Mouse (Mus musculus) urinary bladder, postnatal 14 days (tissue): Measurements from ENCODE around the gene Prl8a6.

Source experiments
- DNase-seq: peaks from one replicate; pipeline ENCODE4 v3.0.0; 2021; ENCODE audit warnings: low spot score

Gene Prl8a6

DNA sequence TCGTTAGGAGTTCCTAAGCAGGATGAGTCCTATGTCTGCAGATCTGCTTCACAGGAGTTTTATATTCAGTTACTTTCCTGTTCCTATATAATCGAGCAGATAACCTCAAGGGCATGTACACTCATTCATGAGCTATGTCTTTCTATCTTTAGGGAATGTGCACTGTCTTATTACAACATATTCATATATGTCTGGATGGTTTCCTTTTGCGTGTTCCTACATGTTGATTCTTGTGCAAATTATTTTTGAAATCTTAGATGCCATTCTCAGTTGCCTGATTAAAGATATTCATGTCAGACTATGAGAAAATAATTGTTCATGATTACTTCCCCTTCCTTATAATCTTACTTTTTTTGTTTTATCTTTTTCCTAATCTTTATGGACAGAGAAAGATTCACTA lies at the start of gene Prl8a6:
Gene Prl8a6, minus strand, starts transcription at position 101 of the 400 bp plus-strand sequence.
- no peak for DNase-seq

GRCm38 (mm10) chr13:27433159-27433558 lies 5.3 kb downstream of the Prl8a6 start:
- no peak for DNase-seq

DNA sequence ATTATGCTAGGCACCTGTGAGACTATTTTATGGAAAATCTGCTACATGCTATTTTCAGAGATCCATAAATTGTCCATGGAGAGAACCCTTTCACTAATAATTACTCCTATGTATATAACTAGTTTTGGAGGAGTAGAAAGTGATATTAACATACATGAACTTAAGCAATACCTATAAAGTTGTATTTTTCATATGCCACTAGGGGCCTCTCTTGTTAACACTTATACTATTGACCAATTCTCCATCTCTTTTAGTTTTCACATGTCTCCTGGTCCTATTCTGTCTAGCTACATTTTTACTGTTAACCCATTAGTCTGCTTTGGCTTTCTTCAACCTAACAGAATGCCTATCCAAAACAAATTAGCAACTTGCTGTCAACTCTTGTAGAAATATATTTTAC lies 24.8 kb downstream of the Prl8a6 start:
- no peak for DNase-seq

- DNase-seq, result no peak
These were observed 39.3 kb downstream of the Prl8a6 start for GRCm38 (mm10) chr13:27399061-27399724.

- DNase-seq, result no peak
These were observed 47.7 kb downstream of the Prl8a6 start, which contains the start of gene Prl2b1 for GRCm38 (mm10) chr13:27390746-27391145. Prl2b1 (minus strand) TSS chr13:27390846.
